Mouse (Mus musculus) heart, embryonic 11.5 days (tissue): Measurements from ENCODE around the gene Hdhd3. TPM values are rescaled to one million over a fixed set of nuclear protein-coding genes. Genes with fewer than 3 reads are reported as not detected.

Experiments
- ATAC-seq: fragments of 200-750 bp; cut with Nextera tagmentation; replicated peaks from 2 replicates; pipeline ENCODE4 v1.8.0; 2017; ENCODE audit warnings: moderate library complexity; ENCODE audit not compliant: insufficient number of reproducible peaks, low FRiP score, low TSS enrichment
- H3K27ac ChIP-seq: fragments of 300-500 bp; sonication (generic); 2 replicates; pipeline ENCODE4 v1.5.1; 2014; ENCODE audit warnings: mild to moderate bottlenecking, low read depth, low read length
- H3K27me3 ChIP-seq: fragments of 300-500 bp; sonication (generic); 2 replicates; pipeline ENCODE4 v1.6.1; 2014; ENCODE audit warnings: mild to moderate bottlenecking, low read length, mixed read lengths; ENCODE audit not compliant: control insufficient read depth, insufficient read depth
- H3K36me3 ChIP-seq: fragments of 300-500 bp; sonication (generic); 2 replicates; pipeline ENCODE4 v1.6.1; 2014; ENCODE audit warnings: mild to moderate bottlenecking, low read length, moderate library complexity, mixed read lengths; ENCODE audit not compliant: control insufficient read depth, insufficient read depth
- H3K4me1 ChIP-seq: fragments of 300-500 bp; sonication (generic); 2 replicates; pipeline ENCODE4 v1.6.1; 2014; ENCODE audit warnings: low read length; ENCODE audit not compliant: control insufficient read depth, insufficient read depth
- H3K4me2 ChIP-seq: fragments of 300-500 bp; sonication (generic); 2 replicates; pipeline ENCODE4 v1.6.1; 2014; ENCODE audit warnings: mild to moderate bottlenecking, moderate library complexity
- H3K4me3 ChIP-seq: fragments of 300-500 bp; sonication (generic); 2 replicates; pipeline ENCODE4 v1.5.1; 2014; ENCODE audit warnings: low read depth, low read length
- H3K9ac ChIP-seq: fragments of 300-500 bp; sonication (generic); 2 replicates; pipeline ENCODE4 v1.6.1; 2014; ENCODE audit warnings: mild to moderate bottlenecking, low read depth, low read length, moderate library complexity
- H3K9me3 ChIP-seq: fragments of 300-500 bp; sonication (generic); replicated peaks from 2 replicates; pipeline ENCODE4 v1.6.1; 2016; ENCODE audit warnings: low read length; ENCODE audit not compliant: control insufficient read depth
- WGBS: fragments of 180-500 bp; shearing (Covaris S2); extraction: QIAGEN DNeasy Blood & Tissue Kit; methylation state at CpG from one replicate; pipeline ENCODE4 v1.1.7; 2014; ENCODE audit not compliant: insufficient replicate concordance; 5-methylcytosine and 5-hydroxymethylcytosine counted together
- polyA plus RNA-seq: library from polyadenylated mRNA; unstranded; fragments of >200 nt; fragmentation: Nextera tagmentation; extraction: Ambion mirVana; gene quantifications from 2 replicates; pipeline ENCODE4 v1.2.1, GENCODE M21; 2014

Hdhd3 gene
- polyA plus RNA-seq, 1 experiment from 2014 or later = 6.7 TPM

GRCm38 (mm10) chr4:62502969-62503368 lies 298 bp downstream of the Hdhd3 start:
- ATAC-seq = no peak
- 67% methylated on average over 7 of the region's 7 CpGs for WGBS
- Histone ChIP-seq H3K9me3 (no peaks in the 10 kb centered on the region), H3K27me3 (no peaks in the 10 kb centered on the region), H3K4me1 (peaks cover 4% of the 10 kb centered on the region; the same call in 1 of the 2 replicates), H3K4me2 (no peak overlapping the region; the same call in 1 of the 2 replicates), H3K27ac (no peak overlapping the region), H3K4me3 (no peak overlapping the region), H3K36me3 (peaks cover 8% of the 10 kb centered on the region), H3K9ac (no peak overlapping the region)

GRCm38 (mm10) chr4:62501964-62502732 lies 1.1 kb downstream of the Hdhd3 start:
- Histone ChIP-seq H3K4me2 (peak overlapping the region; percentile 90), H3K9me3 (no peaks in the 10 kb centered on the region), H3K27ac (0 out of 2 replicates have a peak overlapping the region, but pooled peaks have one; percentile 29), H3K4me3 (peak overlapping the region; percentile 84), H3K4me1 (peaks cover 4% of the 10 kb centered on the region; the same call in 1 of the 2 replicates), H3K36me3 (peaks cover 8% of the 10 kb centered on the region; the same call in 1 of the 2 replicates), H3K9ac (peak overlapping the region; percentile 87), H3K27me3 (no peaks in the 10 kb centered on the region)
- 2% methylated on average over 38 of the region's 38 CpGs for WGBS
- ATAC-seq = peak; percentile 91

- Histone ChIP-seq H3K9me3 (no peaks in the 10 kb centered on the region), H3K4me1 (peaks cover 4% of the 10 kb centered on the region; the same call in 1 of the 2 replicates), H3K27me3 (no peaks in the 10 kb centered on the region), H3K4me2 (peak overlapping the region; percentile 90), H3K36me3 (peaks cover 8% of the 10 kb centered on the region; the same call in 1 of the 2 replicates), H3K27ac (no peak overlapping the region), H3K9ac (peak overlapping the region; percentile 87), H3K4me3 (peak overlapping the region; percentile 84)
- no peak for ATAC-seq
- 7% methylated on average over 7 of the region's 7 CpGs for WGBS
Observed at GRCm38 (mm10) chr4:62501534-62501933, 1.7 kb downstream of the Hdhd3 start.

- H3K27ac ChIP-seq = no peak overlapping the region
- ATAC-seq = no peak
Observed at GRCm38 (mm10) chr4:62500799-62501198, 2.5 kb downstream of the Hdhd3 start.

GRCm38 (mm10) chr4:62496815-62497214 lies 6.5 kb downstream of the Hdhd3 start:
- WGBS = 70% methylated on average over 8 of the region's 8 CpGs
- no peak for ATAC-seq

More at GRCm38 (mm10) chr4:62500799-62501198, 2.5 kb downstream of the Hdhd3 start:
- WGBS = 74% methylated on average over 4 of the region's 4 CpGs
- H3K4me1 ChIP-seq = peaks cover 4% of the 10 kb centered on the region; the same call in 1 of the 2 replicates
- no peaks in the 10 kb centered on the region for H3K27me3 ChIP-seq
- H3K9ac ChIP-seq = no peak overlapping the region
- H3K4me2 ChIP-seq = no peak overlapping the region
- no peaks in the 10 kb centered on the region for H3K9me3 ChIP-seq
- no peak overlapping the region for H3K4me3 ChIP-seq
- peaks cover 8% of the 10 kb centered on the region; the same call in 1 of the 2 replicates for H3K36me3 ChIP-seq

GRCm38 (mm10) chr4:62495946-62496345 lies 7.3 kb downstream of the Hdhd3 start:
- Histone ChIP-seq H3K36me3 (peaks cover 8% of the 10 kb centered on the region; the same call in 1 of the 2 replicates), H3K9ac (no peak overlapping the region), H3K27me3 (0 out of 2 replicates have a peak, but pooled peaks cover 2% of the 10 kb centered on the region), H3K4me2 (no peak overlapping the region), H3K27ac (no peak overlapping the region), H3K4me3 (no peak overlapping the region), H3K9me3 (no peaks in the 10 kb centered on the region), H3K4me1 (no peaks in the 10 kb centered on the region)
- WGBS = 61% methylated on average over 8 of the region's 8 CpGs
- ATAC-seq = no peak

More at GRCm38 (mm10) chr4:62496815-62497214, 6.5 kb downstream of the Hdhd3 start:
- Histone ChIP-seq H3K4me1 (peaks cover 4% of the 10 kb centered on the region; the same call in 1 of the 2 replicates), H3K4me2 (no peak overlapping the region), H3K4me3 (no peak overlapping the region), H3K36me3 (peaks cover 8% of the 10 kb centered on the region; the same call in 1 of the 2 replicates), H3K9me3 (no peaks in the 10 kb centered on the region), H3K9ac (no peak overlapping the region), H3K27me3 (0 out of 2 replicates have a peak, but pooled peaks cover 2% of the 10 kb centered on the region), H3K27ac (no peak overlapping the region)

GRCm38 (mm10) chr4:62494230-62494629 lies 9.0 kb downstream of the Hdhd3 start:
- 63% methylated on average over 9 of the region's 9 CpGs for WGBS
- Histone ChIP-seq H3K9me3 (no peaks in the 10 kb centered on the region), H3K4me3 (no peak overlapping the region), H3K27ac (no peak overlapping the region), H3K36me3 (0 out of 2 replicates have a peak, but pooled peaks cover 4% of the 10 kb centered on the region), H3K27me3 (0 out of 2 replicates have a peak, but pooled peaks cover 2% of the 10 kb centered on the region), H3K9ac (no peak overlapping the region), H3K4me1 (no peaks in the 10 kb centered on the region), H3K4me2 (no peak overlapping the region)
- ATAC-seq = no peak

- Histone ChIP-seq H3K9me3 (no peaks in the 10 kb centered on the region), H3K4me1 (no peaks in the 10 kb centered on the region), H3K4me3 (no peak overlapping the region), H3K27me3 (0 out of 2 replicates have a peak, but pooled peaks cover 2% of the 10 kb centered on the region), H3K27ac (no peak overlapping the region), H3K36me3 (no peaks in the 10 kb centered on the region), H3K4me2 (no peak overlapping the region), H3K9ac (no peak overlapping the region)
- WGBS = 84% methylated on average over 2 of the region's 2 CpGs
- no peak for ATAC-seq
Observed at GRCm38 (mm10) chr4:62492682-62493081, 10.6 kb downstream of the Hdhd3 start.
